Mouse (Mus musculus) thymus, adult 2 months (tissue): ENCODE results near the gene Trabd2b.

Experiments
- CTCF ChIP-seq: fragments of 200-500 bp; IDR thresholded peaks from 2 replicates; pipeline ENCODE4 v1.5.1; 2012; ENCODE audit warnings: mild to moderate bottlenecking, control low read depth, low read length, moderate library complexity, borderline replicate concordance; ENCODE audit not compliant: control insufficient read depth, poor library complexity, insufficient read depth; ENCODE audit errors: extremely low read depth
- POLR2A ChIP-seq: fragments of 200-500 bp; IDR thresholded peaks from 2 replicates; pipeline ENCODE4 v1.6.1; 2012; ENCODE audit warnings: mild to moderate bottlenecking, low read length, control low read depth, moderate library complexity; ENCODE audit not compliant: control insufficient read depth, poor library complexity, insufficient read depth; ENCODE audit errors: extremely low read depth

DNA sequence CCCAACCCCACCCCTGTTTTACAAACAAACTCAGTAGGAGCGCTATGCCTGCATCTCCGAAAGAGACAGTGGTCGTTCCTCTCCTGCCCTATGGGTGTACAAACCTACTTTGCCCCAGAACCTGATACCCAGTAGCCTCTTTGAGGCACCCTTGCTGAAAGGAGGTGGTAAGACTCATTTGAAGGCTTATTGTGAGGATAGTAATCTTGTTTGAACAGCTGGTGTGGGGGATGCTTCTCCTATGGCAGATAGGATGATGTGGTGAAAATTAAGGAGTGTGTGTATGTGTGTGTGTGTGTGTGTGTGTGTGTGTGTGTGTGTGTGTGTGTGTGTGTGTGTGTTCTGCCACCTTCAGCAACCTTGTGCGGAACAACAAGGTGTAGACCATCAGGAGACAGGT, 202.8 kb downstream of the Trabd2b start:
- TF ChIP-seq CTCF (no peak), POLR2A (no peak)
